Comparison of ENCODE assay signal across 8 mouse cellular contexts in genomic region chr11:16260764-16261578, GRCm38 (mm10). TPM values are rescaled to one million over a fixed set of nuclear protein-coding genes. Genes with fewer than 3 reads are reported as not detected.
DNase-seq lines count a peak whose midpoint lies in the region; ATAC-seq and TF ChIP-seq lines count a peak whose summit lies in the region.

No protein-coding gene starts in this region.

- no peaks in the 10 kb centered on the region for H3K36me3 ChIP-seq in forebrain, embryonic 15.5 days

- peak; percentile 36; the same call in 1 of the 2 replicates for TF ChIP-seq CTCF in lung, adult 2 months (IDR thresholded peaks at IDR 0.05; ENCODE audit: insufficient read depth, low read length)

- peak overlapping the region; percentile 88 for H3K4me2 ChIP-seq in forebrain, embryonic 15.5 days (replicated peaks)

- H3K4me3 ChIP-seq in forebrain, embryonic 15.5 days, result peak overlapping the region; percentile 68
- no peak overlapping the region for H3K4me3 ChIP-seq in lung, adult 2 months (replicated peaks; ENCODE audit: extremely low read depth, low read depth, low read length)

- DNase-seq in Muller cell, postnatal 12 days (ENCODE audit: inconsistent ontology term), result peak; percentile 79
- DNase-seq in cerebellum, adult 11 months, result peak; percentile 49
- DNase-seq in layer of hippocampus, adult 8-10 months (ENCODE audit: low spot score in 2 of 2), result peak; percentile 66 to 76
- no peak for DNase-seq in lung, adult 2 months
- peak; percentile 46 for DNase-seq in ovary, postnatal 14 days (ENCODE audit: low spot score)
- no peak for DNase-seq in B cell, adult 2 months

- peaks cover 24% of the 10 kb centered on the region for H3K4me1 ChIP-seq in forebrain, embryonic 15.5 days
- H3K4me1 ChIP-seq in lung, adult 2 months (ENCODE audit: control insufficient read depth, insufficient read depth, low read length), result no peaks in the 10 kb centered on the region

- no peaks in the 10 kb centered on the region for H3K9me3 ChIP-seq in forebrain, embryonic 15.5 days

- peak; percentile 79 for ATAC-seq in forebrain, embryonic 15.5 days (replicated peaks)
- peak; percentile 81 to 83 for ATAC-seq in hematopoietic stem cell, adult 5-6 weeks (replicated peaks in 1 of 2; ENCODE audit: insufficient read depth in 1 of 2, low FRiP score in 2 of 2, low TSS enrichment in 1 of 2, low read depth in 1 of 2, poor library complexity in 2 of 2, severe bottlenecking in 2 of 2)

- TF ChIP-seq POLR2A in lung, adult 2 months (IDR thresholded peaks at IDR 0.05; ENCODE audit: borderline replicate concordance, extremely low read depth, low read depth, low read length), result no peak

- H3K27ac ChIP-seq in forebrain, embryonic 15.5 days (replicated peaks), result peak overlapping the region; percentile 76

- peaks cover 6% of the 10 kb centered on the region; the same call in 1 of the 2 replicates for H3K27me3 ChIP-seq in forebrain, embryonic 15.5 days

- WGBS in forebrain, embryonic 15.5 days, result under 1% methylated on average over 40 of the region's 40 CpGs
- WGBS in lung, adult 2 months, result 2% methylated on average over 40 of the region's 40 CpGs

- H3K9ac ChIP-seq in forebrain, embryonic 15.5 days (replicated peaks), result peak overlapping the region; percentile 68

RNA-seq across cellular contexts. Expression of gene Vstm2a, which starts 3.4 kb away (rescaled TPM):
- polyA plus RNA-seq in forebrain, embryonic 15.5 days (2015; fragmentation: Nextera tagmentation; extraction: Ambion mirVana), result 45.7 TPM in 2 replicates
- total RNA-seq in hematopoietic stem cell, adult 5-6 weeks (2017), result not detected in 2 replicates
- 100 to 1,000 TPM; 128 to 160 (median 140) TPM for total RNA-seq in layer of hippocampus, adult 8-10 months (2022)
- polyA plus RNA-seq in lung, adult 2 months (2012; rRNA removed), result 1.0 and 1.2 TPM in 2 replicates

Comparison
In these comparisons a context has a peak if more than half of its experiments do, and no peak if none do; other contexts are left out.
1. DNase-seq: peak in Muller cell, postnatal 12 days (single experiment), cerebellum, adult 11 months (single experiment), layer of hippocampus, adult 8-10 months (2 of 2) and ovary, postnatal 14 days (single experiment); none in lung, adult 2 months (single experiment) and B cell, adult 2 months (0 of 2).
2. RNA of gene Vstm2a, which starts 3.4 kb away (total RNA-seq): 128 to 160 TPM in layer of hippocampus, adult 8-10 months; not detected in hematopoietic stem cell, adult 5-6 weeks; every median in the first group is over 100 times any median in the second.